Mouse (Mus musculus) heart, postnatal 14 days (tissue): ENCODE results near the gene Eif4e3. TPM values are rescaled to one million over a fixed set of nuclear protein-coding genes. Genes with fewer than 3 reads are reported as not detected.

ENCODE experiments used
- DNase-seq, 2 experiments: peaks; one replicate each; pipeline ENCODE4 v3.0.0; 2021 to 2022
- intact Hi-C: fragments of 180-260 bp; cut with DNase I; formaldehyde crosslinking; loops from one replicate; pipeline ENCODE4 v1.15.1; 2025
- total RNA-seq, 2 experiments: library from RNA; stranded (reverse); gene quantifications; 2 replicates each; pipeline ENCODE4 v1.2.3; 2021

Eif4e3 gene
- total RNA-seq, 2 experiments from 2014 or later = 32.5 to 34.2 TPM

DNA sequence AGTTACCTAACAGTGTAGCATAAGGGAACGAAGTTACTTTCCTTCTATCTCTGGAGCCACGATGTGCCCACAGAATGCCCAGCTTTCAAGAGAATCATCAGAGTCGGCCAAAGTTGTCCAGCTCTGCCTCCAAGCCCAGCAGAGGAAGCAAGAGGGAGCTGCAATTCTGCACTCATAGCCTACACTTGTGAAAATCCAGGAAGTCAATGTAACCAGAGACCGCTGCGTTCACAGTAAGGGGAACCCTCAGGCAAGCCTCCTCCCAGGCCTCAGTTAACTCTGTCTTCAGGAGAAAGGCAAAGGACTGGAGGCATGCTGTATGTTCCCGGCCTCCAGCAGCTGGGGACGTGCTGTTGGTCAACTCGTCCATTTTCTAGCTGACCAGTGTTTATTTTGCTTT is 719 bp upstream of the Eif4e3 start:
- no peak for DNase-seq
- intact Hi-C loops = loop anchor here (5.0 kb wide), 1 partner anchor 115 kb away; no protein-coding TSS in a partner anchor

GRCm38 (mm10) chr6:99665457-99666317 is 884 bp downstream of the Eif4e3 start:
- no peak for DNase-seq
- intact Hi-C loops = loop anchor here (5.0 kb wide), 1 partner anchor 117 kb away; no protein-coding TSS in a partner anchor

DNA sequence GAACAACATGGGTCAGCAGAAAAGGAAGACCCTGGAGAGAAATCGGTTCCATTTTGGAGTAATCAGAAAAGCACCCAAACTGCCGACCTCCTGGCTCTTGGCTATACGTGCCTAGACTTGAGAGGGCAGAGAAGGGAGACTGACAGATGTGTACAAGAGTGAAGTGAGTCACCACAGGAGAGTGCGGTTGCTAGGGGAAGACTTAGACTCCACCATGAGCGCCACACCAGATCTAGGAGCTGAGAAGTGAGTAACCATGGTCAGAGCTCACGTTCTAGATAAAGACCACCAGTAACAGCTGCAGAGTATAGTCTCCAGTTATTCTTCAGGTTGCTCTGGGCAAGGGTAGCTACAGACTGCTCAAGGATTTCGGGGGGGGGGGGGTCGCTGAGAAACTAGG is 3.3 kb downstream of the Eif4e3 start:
- intact Hi-C loops = no loop called here
- DNase-seq = no peak

DNA sequence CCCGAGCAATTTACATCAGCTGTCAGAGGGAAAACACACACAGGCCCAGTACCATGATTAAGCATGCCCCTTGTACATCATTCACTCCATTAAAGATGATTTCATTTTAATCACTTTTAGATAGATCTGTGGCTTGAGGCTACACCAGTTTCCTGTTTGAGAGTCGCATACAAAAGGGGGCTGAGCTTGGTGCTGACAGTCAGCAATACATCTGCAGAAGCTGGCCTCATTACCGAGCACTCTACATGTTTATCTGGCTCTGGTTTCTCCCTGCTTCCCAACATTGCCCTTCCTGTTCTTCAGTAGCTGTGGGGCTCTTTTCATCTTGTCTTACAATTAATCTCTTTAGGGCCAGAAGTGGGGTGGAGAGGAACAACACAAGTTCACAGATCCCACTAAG is 6.1 kb downstream of the Eif4e3 start:
- intact Hi-C loops = no loop called here
- DNase-seq = no peak

GRCm38 (mm10) chr6:99658586-99658985 is 8.0 kb downstream of the Eif4e3 start:
- no peak for DNase-seq
- intact Hi-C loops = no loop called here

DNA sequence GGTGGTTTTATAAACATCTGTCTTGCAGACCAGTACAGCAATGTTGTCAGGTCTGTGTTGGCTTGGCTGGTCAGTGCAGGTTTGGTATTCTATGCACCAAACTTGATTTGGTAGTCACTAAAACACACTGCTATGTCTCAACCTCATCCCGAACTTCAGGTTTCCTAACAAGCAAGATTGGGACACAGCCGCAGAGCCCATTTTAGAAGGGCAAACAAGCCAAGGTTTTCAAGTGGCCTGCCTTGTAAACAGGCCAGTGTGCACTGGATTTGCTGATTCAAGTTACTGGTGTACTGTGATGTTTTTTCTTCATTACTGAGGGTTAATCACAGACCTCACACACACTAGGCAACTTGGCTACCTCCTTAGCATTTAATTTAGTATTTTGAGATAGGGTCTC is 10.5 kb downstream of the Eif4e3 start:
- intact Hi-C loops = no loop called here

GRCm38 (mm10) chr6:99655488-99655887 is 11.1 kb downstream of the Eif4e3 start:
- no peak for DNase-seq
- intact Hi-C loops = no loop called here

More for the DNA sequence above, 10.5 kb downstream of the Eif4e3 start:
- DNase-seq = no peak

DNA sequence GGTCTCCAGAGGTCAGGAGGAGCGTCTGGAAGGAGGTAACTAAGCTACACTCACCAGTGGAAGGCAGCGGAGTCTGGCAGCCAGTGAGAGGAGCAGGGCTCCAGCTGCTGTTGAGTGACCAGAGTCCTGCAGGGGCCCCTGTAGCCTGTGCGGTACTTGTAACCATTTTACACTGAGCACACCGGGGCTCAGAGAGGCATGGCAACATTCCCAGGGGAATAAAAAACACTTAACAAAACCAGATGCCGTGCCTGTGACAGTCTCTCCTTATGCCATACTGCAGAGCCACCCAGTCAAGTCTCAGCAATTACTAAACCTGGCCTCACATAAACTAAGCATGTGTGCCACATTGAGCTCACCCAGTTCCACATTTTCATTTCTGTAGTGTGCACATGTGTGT is 12.2 kb downstream of the Eif4e3 start:
- intact Hi-C loops = no loop called here
- DNase-seq = no peak

GRCm38 (mm10) chr6:99652341-99652740 is 14.2 kb downstream of the Eif4e3 start:
- intact Hi-C loops = no loop called here
- no peak for DNase-seq

- DNase-seq = no peak
- intact Hi-C loops = no loop called here
These were observed 17.3 kb downstream of the Eif4e3 start for GRCm38 (mm10) chr6:99649307-99649706.

DNA sequence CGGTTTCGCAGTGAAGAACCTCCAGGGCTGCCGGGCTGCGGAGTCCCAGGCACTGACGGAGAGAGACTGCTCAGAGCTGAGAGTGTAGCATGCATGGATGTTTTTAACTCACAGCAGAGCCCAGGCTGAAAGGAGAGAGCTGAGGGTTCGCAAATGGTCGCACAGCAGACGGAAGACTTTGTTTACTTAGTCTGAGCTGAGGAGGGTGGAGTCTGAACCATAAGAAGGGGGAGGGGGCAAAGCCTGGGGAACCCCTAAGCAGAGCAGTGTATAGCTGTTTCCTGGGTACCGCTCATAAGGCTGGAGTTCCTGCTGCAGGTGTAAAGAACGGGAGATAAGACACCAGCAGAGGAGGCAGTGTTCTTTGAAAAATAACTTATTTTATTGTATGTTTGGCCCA is 20.2 kb downstream of the Eif4e3 start:
- intact Hi-C loops = no loop called here
- DNase-seq = no peak

- intact Hi-C loops = no loop called here
- no peak for DNase-seq
These were observed 21.7 kb downstream of the Eif4e3 start for GRCm38 (mm10) chr6:99644876-99645275.

GRCm38 (mm10) chr6:99644386-99644785 is 22.2 kb downstream of the Eif4e3 start:
- DNase-seq = no peak
- intact Hi-C loops = no loop called here

DNA sequence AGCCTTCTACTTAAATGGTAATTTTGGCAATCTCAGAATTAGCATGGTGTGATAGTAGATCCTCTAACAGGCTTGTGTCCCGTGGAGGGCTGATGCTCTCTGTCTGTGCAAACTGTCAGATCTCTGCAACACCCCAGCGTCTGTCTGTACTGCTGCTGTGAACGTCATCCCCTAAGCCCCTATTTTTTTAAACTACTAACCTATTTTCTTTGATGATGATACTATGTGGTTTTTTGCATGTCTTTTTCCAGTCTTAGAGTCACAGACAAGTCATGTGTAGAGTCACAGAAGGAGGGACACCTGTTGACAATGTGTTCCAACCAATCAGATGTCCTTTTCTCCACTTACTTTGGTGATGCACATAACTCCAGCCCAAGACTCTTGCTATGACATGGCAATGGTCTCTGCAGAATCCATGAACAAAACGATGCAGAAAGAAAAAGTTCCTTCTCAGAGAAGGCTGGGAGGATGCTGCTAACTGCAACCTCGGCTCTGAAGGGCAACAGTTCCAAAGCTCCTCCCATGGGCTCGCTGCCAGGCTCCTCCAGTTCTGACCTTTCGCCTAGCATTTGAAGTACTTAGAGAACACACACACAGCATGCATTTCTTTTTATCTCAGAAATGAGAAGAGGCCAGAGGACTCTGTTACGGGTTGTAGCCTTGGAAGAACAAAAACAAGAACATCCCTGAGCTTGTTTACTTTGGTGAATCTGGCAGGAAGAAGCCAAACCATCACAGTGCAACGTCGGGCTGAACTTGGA is 23.0 kb downstream of the Eif4e3 start:
- peak; percentile 74 for DNase-seq
- intact Hi-C loops = no loop called here

DNA sequence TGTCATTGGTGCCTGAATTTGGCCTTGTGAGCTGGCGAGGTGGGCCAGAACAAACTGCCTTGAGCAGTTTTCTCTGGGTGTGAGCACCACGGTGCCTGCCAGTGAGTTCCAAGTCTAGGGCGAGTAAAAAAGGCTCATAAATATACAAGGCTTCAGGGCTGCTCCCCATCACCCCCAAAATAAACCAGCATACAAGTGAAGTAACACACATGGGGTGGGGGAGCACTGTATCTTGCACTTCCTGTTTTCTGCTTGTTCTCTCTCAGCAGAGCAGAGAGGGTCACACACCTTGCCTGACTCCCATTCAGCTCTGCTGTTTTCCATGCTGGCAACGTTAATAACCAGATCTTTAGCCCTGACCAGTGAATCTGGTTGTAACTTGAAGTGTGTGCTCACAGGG is 29.1 kb downstream of the Eif4e3 start:
- intact Hi-C loops = no loop called here

DNA sequence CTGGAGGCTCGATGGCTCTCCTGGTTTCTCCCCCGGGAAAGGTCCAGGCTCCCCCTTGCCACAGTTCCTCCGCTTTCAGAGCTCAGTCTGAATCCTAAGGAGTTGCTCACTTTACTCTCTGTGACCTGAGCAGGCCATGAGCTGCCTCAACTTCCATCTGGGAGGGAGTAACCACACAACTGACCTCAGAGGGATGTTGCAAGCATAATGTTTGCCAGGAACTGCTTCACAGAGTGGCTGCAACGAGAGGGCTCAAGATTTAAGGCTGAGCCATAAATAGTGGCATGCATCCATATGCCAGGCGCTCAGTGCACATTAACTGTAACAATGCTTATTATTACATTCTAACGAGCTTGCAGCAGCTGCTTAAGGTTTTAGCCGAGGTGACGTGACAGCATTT is 29.8 kb downstream of the Eif4e3 start:
- DNase-seq = no peak
- intact Hi-C loops = no loop called here

More for the DNA sequence above, 29.1 kb downstream of the Eif4e3 start:
- no peak for DNase-seq

GRCm38 (mm10) chr6:99636121-99636520 is 30.4 kb downstream of the Eif4e3 start:
- no peak for DNase-seq
- intact Hi-C loops = no loop called here

- intact Hi-C loops = no loop called here
- peak; percentile 32 to 40 for DNase-seq
These were observed 34.2 kb downstream of the Eif4e3 start for GRCm38 (mm10) chr6:99632121-99632980.

GRCm38 (mm10) chr6:99631637-99632036 is 34.9 kb downstream of the Eif4e3 start:
- intact Hi-C loops = no loop called here
- DNase-seq = no peak

- intact Hi-C loops = loop anchor here (10.0 kb wide), 1 partner anchor 1355 kb away; no protein-coding TSS in a partner anchor
- DNase-seq = no peak
These were observed 36.7 kb downstream of the Eif4e3 start for GRCm38 (mm10) chr6:99629726-99630458.
